Mouse (Mus musculus) left cerebral cortex, postnatal 36 days (tissue): ENCODE results near the gene Crlf1. TPM values are rescaled to one million over a fixed set of nuclear protein-coding genes. Genes with fewer than 3 reads are reported as not detected.

Experiments used
- DNase-seq, 2 experiments: peaks; one replicate each; pipeline ENCODE4 v3.0.0; 2021 to 2022; ENCODE audit warnings: low spot score in 2 of 2, mixed read lengths in 1 of 2
- intact Hi-C: fragments of 180-260 bp; cut with DNase I; formaldehyde crosslinking; loops from one replicate; pipeline ENCODE4 v1.15.1; 2025
- total RNA-seq, 2 experiments: library from RNA; stranded (reverse); gene quantifications; 2 replicates each; pipeline ENCODE4 v1.2.3; 2021

Gene Crlf1
- total RNA-seq: 1 to 10 TPM; 4.1 to 4.6 TPM

DNA sequence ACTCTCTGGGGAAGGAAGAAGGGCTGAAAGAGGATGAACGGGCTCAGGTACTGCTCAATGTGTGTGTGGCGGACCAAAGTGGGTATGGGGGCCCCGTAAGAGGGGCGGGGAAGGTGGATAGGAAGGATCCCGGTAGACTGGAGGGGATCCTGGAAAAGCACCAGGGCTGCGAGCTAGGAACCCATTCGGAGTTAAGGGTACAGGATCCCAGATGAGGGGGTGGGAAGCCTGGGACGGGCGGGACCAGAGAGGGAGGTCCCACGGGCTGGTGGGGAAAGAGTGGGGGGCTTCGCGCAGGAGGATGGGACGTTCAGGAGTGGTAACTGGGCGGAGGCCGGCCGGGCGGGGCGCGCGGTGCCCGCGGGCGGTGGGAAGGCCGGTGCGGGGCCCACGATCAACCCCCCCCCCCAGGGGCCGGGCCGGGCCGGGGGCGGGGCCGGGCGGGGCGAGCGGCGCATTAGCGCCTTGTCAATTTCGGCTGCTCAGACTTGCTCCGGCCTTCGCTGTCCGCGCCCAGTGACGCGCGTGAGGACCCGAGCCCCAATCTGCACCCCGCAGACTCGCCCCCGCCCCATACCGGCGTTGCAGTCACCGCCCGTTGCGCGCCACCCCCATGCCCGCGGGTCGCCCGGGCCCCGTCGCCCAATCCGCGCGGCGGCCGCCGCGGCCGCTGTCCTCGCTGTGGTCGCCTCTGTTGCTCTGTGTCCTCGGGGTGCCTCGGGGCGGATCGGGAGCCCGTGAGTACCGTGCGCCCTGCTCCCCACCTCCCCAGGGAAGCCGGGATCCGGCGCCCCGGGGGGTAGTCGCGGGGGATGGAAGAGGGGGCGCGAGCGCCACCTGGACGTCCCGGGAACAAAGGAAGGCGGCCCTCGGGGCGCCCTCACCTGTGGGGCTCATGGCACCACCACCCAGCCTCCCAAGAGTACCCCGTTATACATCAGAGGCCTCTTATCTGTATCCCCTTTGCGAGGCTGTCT, at the start of gene Crlf1:
Crlf1 (plus strand) TSS at position 495 of the 977 bp plus-strand sequence.
- no peak for DNase-seq
- intact Hi-C loops: no loop called here

DNA sequence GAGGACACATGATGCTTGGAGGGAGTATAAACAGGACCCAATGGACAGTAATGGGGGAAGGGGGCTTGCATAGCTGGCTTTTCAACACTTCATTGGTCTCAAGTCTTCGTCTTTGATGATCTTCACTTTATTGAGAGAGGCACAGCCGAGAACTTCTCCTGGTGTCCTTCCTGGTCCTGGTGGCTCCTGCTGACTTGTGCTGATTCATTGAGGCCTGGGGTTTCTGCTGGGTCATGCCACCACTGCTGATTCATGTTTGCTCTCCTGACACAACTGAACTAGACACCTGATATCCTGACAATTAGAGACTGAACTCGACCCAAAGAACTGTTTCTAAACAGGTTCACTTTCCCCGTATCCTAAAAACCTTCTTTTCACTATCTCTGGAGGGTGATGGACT, 49.6 kb upstream of the Crlf1 start:
- DNase-seq: no peak
- intact Hi-C loops: no loop called here

DNA sequence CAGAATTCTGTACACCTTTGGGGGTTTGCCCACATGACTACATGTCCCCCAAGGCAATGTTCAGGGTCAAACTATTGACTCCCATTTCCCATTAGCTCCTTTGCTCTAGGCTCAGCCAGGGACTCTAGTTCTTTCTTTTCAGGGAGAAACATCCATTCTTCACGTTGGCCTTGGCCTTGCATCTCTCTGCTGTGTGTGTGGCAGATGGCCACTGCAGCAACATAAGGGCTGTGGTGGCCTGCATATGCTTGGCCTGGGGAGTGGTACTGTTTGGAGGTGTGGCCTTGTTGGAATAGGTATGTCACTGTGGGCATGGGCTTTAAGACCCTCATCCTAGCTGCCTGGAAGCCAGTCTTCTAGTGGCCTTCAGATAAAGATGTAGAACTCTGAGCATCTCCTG, 47.0 kb upstream of the Crlf1 start:
- DNase-seq: no peak
- intact Hi-C loops: no loop called here

- intact Hi-C loops: no loop called here
Observed at GRCm38 (mm10) chr8:70447639-70448420, 45.1 kb upstream of the Crlf1 start.

DNA sequence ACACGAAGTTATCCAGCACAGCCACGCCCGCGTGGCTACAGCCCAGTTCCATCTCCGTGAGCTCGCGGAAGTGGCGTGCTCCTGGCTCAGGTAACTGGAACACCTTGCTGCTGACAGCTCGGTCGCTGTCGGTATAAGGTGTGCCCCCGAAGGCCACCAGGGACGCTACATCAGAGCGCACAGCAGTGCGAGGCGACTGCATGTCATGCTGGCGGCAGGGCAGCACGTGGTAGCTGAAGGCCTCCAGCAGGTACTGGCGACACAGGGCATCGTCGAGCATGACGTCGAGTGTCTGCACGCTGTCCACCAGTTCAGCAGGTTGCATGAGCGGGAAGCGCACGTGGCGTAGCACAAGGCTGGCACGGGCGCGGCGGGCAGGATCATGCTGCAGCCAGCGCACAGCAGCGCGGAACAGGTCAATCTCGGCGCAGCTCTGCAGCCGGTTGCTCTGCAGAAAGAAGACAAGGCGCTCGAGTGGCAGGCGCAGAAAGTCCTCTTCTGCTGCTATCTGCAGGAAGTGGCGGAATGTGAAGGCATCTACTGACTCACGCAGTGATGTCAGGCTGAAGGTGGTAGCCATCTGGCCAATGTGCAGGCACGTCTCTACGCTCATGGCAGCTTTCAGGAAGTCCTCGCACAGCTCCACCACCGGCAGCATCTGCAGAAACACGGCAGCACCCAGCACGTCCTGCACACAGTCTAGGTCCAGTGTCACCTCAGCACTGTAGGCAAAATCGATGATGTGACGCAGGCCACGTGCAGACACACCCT, 40.6 kb upstream of the Crlf1 start:
- DNase-seq: peak in 1 of 2 experiments; percentile 51
- intact Hi-C loops: loop anchor here (5.0 kb wide), 2 partner anchors 35 kb away; partner anchors contain the start of gene Tmem59l

More at GRCm38 (mm10) chr8:70447639-70448420, 45.1 kb upstream of the Crlf1 start:
- DNase-seq: no peak

GRCm38 (mm10) chr8:70453852-70454251, 39.1 kb upstream of the Crlf1 start:
- intact Hi-C loops: loop anchor here (5.0 kb wide), 2 partner anchors 33 to 37 kb away; partner anchors contain the start of gene Tmem59l
- DNase-seq: peak; percentile 57 to 61

DNA sequence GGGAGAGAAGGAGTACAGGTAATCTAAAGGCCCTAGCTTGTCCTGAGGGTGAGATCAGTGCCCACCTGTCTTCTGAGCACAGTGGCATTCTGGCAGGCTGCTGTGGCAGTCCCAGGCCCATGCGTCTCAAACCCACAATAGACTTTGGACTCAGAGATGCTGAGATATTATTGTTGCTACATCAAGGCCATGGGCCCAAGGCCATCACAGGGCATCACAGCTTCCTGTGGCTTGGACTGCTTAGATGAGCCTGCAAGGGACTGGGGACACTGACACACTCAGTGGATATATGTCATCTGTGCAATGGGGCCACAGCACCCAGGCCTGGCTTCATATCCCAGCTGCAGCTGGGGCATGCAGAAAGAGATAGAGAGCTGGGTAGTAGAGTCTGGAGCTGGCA, 36.0 kb upstream of the Crlf1 start:
- no peak for DNase-seq
- intact Hi-C loops: loop anchor here (5.0 kb wide), 1 partner anchor 45 kb away; no protein-coding TSS in a partner anchor

- intact Hi-C loops: loop anchor here (5.0 kb wide), 1 partner anchor 44 kb away; no protein-coding TSS in a partner anchor
- DNase-seq: no peak
Observed at GRCm38 (mm10) chr8:70457882-70458281, 35.1 kb upstream of the Crlf1 start.

DNA sequence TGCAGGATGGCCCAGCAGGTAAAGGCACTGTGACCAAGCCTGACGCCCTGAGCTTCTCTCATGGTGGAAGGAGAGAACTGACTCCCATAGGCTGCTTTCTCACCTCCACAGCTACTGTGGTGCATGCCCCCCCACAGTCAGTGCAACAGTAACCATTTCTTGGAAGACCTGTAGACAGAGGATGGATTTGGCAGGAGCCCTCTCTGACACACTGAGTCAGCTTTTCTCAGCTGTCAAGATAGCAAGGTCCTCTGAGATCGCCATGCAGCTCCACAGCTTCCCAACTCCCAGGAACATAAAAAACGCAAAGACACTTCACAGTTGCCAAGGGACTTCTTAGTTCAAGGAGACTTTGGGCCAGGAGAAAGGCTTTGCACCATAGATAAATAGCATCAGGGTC, 34.5 kb upstream of the Crlf1 start:
- intact Hi-C loops: loop anchor here (5.0 kb wide), 1 partner anchor 44 kb away; no protein-coding TSS in a partner anchor
- no peak for DNase-seq

DNA sequence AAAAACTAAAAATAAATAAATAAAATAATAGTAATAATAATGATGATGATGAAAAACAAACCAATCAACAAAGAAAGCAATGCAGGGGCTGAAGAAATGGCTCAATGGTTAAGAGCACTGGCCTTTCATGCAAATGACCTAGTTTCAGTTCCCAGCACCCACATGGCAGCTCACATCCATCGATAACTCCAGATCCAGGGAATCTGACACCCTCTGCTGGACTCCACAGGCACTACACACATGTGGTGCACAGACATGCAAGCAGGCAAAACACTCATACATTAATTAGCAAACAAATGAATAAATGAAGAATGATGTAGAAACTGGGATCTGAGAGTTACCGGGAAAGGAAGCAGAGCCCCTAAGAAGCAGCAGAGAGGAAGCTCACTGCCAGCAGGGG, 33.3 kb upstream of the Crlf1 start:
- DNase-seq: no peak
- intact Hi-C loops: loop anchor here (5.0 kb wide), 1 partner anchor 43 kb away; no protein-coding TSS in a partner anchor

DNA sequence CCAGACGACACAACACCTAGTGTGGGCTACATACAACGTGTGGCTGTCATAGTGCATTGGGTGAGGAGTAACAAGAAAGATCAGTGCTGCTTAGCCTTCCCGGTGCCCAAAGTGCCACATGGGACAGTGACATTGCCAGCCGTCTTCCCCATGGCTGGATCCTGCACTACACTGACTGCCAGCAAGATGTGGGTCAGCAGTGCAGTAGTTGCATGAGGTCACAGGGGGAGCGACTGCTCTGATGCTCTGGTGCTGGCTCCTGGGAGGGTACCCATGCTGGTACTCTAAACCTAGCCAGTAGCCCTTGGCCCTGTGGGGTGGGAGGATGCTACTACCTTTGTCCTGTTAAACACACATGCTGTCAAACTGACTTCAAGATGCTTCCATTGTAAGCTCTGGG, 32.8 kb upstream of the Crlf1 start:
- DNase-seq: no peak
- intact Hi-C loops: no loop called here

DNA sequence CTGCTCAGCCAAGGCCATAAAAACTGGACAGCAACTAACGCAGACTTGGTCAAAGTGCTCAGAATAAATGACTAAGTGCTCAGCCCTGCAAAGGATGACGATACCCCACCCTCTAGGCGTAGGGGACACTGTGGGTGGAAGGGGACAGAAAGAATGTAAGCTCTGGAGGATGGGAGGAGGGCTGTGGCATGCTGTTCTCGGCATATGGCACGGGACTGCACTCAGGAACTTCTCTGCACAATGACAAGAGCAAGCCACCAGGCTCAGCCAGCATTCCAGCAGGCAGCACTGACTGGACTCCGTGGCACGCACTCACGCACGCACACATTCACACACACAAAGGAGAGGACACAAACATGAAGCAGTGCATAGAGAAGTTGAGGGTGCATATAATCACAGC, 32.4 kb upstream of the Crlf1 start:
- intact Hi-C loops: no loop called here
- DNase-seq: no peak

DNA sequence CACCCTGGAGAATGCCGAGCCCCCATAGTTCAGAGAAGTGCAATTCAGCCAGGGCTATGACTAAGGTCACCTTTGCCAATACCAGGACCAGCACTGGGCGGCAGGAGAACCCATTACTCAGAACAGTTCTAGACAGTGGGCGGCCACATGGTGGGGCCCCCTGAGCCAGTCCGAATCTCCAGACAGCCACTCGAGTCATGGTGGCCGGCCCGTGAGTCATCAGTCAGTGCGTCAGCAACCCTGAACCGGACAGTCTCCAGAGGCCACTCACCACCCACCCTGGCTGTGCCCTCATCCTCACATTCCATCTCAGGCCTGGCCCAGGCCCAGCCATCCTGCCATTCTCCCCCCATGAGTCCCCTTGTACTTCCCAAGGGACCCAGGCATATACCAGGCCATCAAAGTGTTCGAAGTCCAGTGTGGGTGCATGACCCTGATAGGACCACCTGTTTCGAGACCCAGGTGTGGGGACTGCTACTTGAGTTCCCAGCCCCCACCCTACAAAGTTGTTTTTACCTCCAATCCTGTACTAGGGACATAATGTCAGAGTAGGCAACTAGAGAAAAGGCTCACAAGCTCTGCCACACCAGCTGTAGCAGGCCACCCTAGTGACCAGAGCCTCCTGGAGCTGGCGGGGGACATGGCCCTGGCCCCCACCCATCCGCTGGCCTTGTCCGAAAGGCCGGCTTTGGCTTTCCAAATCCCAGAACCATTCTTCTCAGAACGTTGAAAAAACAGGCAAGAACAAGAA, 31.0 kb upstream of the Crlf1 start:
- DNase-seq: peak in 1 of 2 experiments; percentile 48
- intact Hi-C loops: no loop called here

DNA sequence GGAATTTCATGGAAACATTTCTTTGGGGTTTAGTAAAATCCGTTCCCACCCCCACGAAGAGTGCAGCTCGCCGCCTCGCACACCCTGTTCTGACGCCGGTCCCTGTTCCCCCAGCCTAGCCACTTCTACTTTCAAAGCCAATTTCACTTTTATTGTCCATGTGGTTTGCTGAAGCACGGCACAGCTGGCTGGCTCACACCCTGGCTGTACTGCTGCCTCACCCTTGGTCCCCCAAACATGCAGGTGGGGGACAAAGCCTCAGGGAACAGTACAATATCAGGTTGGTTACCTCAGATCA, 30.5 kb upstream of the Crlf1 start:
- no peak for DNase-seq
- intact Hi-C loops: no loop called here

DNA sequence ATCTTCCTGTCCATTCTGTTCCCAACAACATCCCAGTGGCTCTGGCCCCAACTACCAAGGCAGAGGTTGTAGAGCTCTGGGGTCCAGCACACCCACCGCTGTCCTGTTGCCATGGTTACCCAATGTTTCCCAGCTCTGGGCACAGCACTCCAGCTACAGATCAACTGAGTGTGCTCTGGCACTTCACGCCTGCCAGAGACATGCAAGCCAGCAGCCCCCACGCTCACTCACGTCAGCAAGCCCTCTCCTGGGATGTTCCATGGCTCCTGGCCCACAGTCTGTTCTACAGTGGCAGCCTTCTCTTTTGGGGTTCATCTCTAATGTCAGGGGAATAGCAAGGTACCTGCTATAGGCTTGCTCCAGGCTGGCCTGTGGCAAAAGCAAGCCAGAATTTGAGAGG, 29.7 kb upstream of the Crlf1 start:
- peak; percentile 72 to 81 for DNase-seq
- intact Hi-C loops: no loop called here

- intact Hi-C loops: no loop called here
- no peak for DNase-seq
Observed at GRCm38 (mm10) chr8:70464162-70464561, 28.8 kb upstream of the Crlf1 start.

- DNase-seq: no peak
- intact Hi-C loops: no loop called here
Observed at GRCm38 (mm10) chr8:70465701-70466100, 27.3 kb upstream of the Crlf1 start.

GRCm38 (mm10) chr8:70466305-70466704, 26.7 kb upstream of the Crlf1 start:
- intact Hi-C loops: no loop called here

GRCm38 (mm10) chr8:70466771-70467170, 26.2 kb upstream of the Crlf1 start:
- intact Hi-C loops: no loop called here
- DNase-seq: no peak

More at GRCm38 (mm10) chr8:70466305-70466704, 26.7 kb upstream of the Crlf1 start:
- no peak for DNase-seq
